Mouse (Mus musculus) T-cell, adult 66 days (primary cell): ENCODE data around the gene Nutm2. TPM values are rescaled to one million over a fixed set of nuclear protein-coding genes. Genes with fewer than 3 reads are reported as not detected.

Experiments used
- total RNA-seq, 2 experiments: library from RNA; stranded (reverse); gene quantifications; 3 replicates in 1 of 2; 4 replicates in 1 of 2; pipeline ENCODE4 v1.2.4; 2023

Nutm2 gene
- not detected for total RNA-seq

DNA sequence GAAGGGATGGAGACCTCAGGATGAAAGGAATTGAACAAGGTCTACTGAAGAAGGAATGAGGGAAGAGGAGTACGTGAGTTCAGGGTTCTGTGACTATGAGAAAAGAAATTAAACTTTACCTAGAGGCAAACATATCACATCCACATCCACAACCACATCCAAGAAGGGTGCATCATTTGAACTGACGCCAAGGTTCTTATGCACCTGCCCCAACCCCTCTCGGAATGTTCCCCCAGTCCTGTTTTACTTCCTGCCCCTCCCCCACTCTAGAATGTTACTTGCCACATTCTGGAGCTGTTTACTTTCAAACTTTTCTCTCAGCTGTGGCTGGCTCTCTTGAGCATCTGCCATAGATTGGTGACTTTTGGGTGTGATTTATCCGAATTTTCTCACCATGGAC is at the start of gene Nutm2:
Gene Nutm2, plus strand, starts transcription at position 301 of the 400 bp plus-strand sequence.

DNA sequence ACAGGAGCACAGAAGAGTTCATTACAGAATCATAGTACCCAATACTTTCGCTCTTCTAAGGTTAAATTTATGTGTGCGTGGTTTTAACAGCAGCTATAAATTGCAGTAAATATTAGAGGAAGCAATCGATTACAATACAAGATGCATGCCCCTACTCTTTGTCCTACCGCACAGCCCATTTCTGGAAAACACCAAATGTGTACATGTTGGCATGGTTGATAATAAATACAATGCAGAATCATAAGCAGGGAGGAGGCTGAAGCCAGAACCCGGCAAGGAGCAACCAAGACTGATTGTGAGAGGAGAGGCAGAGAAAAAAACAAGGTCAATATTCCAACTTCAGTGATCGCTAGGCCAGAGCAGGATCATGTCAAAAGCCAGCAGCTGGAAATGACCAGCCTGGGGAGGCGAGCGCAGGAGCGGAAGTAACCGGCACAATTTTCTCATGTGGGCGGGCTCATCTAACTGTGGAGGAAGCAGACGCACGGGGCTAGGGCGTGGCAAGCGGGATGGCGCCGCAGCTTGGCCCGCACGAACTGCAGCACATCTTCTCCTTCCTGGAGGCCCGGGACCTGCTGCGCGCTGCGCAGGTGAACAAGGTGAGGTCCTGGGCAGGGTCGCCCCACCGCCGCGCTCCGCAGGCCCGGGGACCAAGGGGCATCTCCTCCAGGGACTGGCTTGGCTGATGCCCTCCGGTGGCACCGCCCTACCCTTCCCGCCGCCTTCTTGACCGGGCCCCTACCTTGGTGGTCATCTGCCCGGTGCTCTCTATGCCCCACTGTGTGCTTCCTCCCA is 49.5 kb upstream of the Nutm2 start, which contains the start of gene Fbxw17:
Gene Fbxw17, plus strand, starts transcription at position 476 of the 795 bp plus-strand sequence.

DNA sequence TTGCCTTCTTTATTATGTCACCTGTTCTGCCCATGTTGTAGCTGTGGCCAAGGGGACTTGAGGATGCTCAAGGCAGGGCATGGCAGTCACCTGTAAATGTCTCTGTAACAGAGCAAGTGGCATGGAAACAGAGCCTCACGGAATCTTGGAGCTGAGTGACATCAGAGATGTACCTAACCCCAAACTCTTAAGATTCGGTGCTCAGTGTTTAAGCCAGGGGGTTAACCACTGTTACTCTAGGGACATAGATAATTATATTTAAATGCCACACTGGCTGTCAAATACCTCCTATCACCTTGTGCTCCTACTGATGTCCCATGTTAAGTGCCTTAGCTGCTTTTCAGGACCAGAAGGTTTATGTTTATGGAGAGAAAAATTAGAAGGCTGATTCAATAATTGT is 23.3 kb upstream of the Nutm2 start, which contains the start of gene Gm47429:
Gene Gm47429, minus strand, starts transcription at position 101 of the 400 bp plus-strand sequence.

Other genes starting within 250 kb of the Nutm2 start
- gene Gm906, start 217.0 kb upstream of the Nutm2 start, total RNA-seq: not detected
- gene Fbxw17, start 49.4 kb upstream of the Nutm2 start, total RNA-seq: 10 to 100 TPM; 14.0 to 22.3 TPM
- not detected for gene Gm47429, start 23.4 kb upstream of the Nutm2 start, total RNA-seq
- not detected for gene Gm904, start 175.9 kb downstream of the Nutm2 start, total RNA-seq
- gene Gm8765, start 231.0 kb downstream of the Nutm2 start, total RNA-seq: not detected